ENCODE assay signal across 1 mouse cellular context in the genomic region with DNA sequence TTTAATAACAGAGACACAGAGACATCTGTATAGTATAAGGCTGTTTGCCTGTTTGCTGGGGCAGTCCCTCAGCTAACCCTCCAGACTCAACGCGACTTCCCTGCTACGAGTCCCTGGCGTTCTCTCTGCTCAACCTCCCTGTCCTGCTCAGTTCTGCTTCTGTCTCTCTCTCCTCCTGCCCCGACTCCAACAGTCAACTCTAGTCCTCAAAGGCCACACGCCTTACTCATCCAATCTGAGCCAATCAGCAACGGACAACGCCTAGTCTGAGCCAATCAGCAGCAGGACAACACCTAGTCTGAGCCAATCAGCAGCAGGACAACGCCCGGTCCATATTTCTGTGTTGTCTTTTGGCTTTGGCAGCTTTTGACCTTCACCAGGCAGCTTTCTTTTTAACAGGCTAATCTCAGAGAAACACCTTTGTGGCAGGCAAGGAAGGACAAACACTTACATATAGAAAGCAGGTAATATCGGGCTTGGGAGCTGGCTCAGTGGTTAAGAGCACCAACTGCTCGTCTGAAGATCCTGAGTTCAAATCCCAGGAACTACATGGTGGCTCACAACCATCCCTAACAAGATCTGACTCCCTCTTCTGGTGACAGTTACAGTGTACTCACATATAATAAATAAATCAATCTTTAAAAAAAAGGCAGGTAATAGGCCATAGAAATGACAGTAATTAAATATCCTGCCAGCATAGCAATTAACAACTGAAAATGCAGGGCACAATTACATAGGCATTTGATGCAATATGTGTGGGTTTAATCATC.
TF ChIP-seq lines count a peak whose summit lies in the region.

No protein-coding gene starts in this region.

TF ChIP-seq in CH12.LX, 34 proteins besides CTCF, POLR2A, EP300 and RAD21:
- TF ChIP-seq HCFC1 (IDR thresholded peaks at IDR 0.05; ENCODE audit: low read depth, low read length) (peak; percentile 28; the same call in 1 of the 2 replicates), NELFE (IDR thresholded peaks at IDR 0.05; ENCODE audit: low read depth, low read length) (no peak)
